Comparison of ENCODE assay signal across 11 mouse cellular contexts in the genomic region with DNA sequence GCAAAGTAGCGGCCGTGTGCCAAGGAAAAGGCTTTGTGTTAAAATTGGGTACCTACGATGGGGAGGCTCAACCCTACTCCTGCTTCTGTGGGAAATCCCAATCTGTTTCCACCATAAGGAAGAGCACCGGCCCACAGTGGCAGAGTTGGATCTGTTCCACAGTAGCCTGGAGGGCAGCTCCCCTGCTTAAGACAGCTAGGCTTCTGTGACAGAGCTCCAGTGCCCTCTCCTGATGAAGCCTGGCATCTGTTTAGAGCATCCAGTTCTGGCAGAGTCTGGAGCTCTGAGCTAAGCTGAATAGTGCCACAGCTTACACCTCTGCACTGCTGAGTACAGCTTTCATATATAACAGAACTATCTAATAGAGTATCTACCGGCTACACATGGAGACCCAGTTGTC. TPM values are rescaled to one million over a fixed set of nuclear protein-coding genes. Genes with fewer than 3 reads are reported as not detected.
DNase-seq lines count a peak whose midpoint lies in the region; ATAC-seq and TF ChIP-seq lines count a peak whose summit lies in the region.
"Had no signal": no experiment of that assay in that cellular context is flagged by ENCODE, and none has a peak within 500 bp of the region (broad histone marks: within the 10 kb centered on the region; RNA-seq: fewer than 3 reads in every experiment).

No protein-coding gene starts in this region.

- peaks cover 15% of the 10 kb centered on the region for H3K36me3 ChIP-seq in embryonic facial prominence, embryonic 14.5 days (ENCODE audit: control insufficient read depth, insufficient read depth, low read length)
- H3K36me3 ChIP-seq in embryonic facial prominence, embryonic 10.5 days (replicated peaks) = peaks cover 18% of the 10 kb centered on the region
- H3K36me3 ChIP-seq in liver, embryonic 14.5 days (replicated peaks; ENCODE audit: control insufficient read depth, insufficient read depth, low read depth) = no peaks in the 10 kb centered on the region
- peaks cover 7% of the 10 kb centered on the region for H3K36me3 ChIP-seq in liver, embryonic 12.5 days

- no peak overlapping the region for H3K4me3 ChIP-seq in embryonic facial prominence, embryonic 14.5 days (ENCODE audit: low read depth, low read length)
- no peak overlapping the region for H3K4me3 ChIP-seq in embryonic facial prominence, embryonic 10.5 days
- H3K4me3 ChIP-seq in liver, embryonic 14.5 days (ENCODE audit: insufficient read depth in 1 of 2, low read depth in 2 of 2, low read length in 2 of 2) = no peak overlapping the region
- no peak overlapping the region for H3K4me3 ChIP-seq in liver, embryonic 12.5 days
- H3K4me3 ChIP-seq: embryonic facial prominence, embryonic 15.5 days; limb, embryonic 12.5 days had no signal

- peak; percentile 10 for DNase-seq in embryonic facial prominence, embryonic 14.5 days (ENCODE audit: low spot score)
- no peak for DNase-seq in embryonic facial prominence, embryonic 10.5 days (ENCODE audit: low spot score)
- DNase-seq in liver, embryonic 14.5 days (ENCODE audit: low read depth in 3 of 3, low spot score in 3 of 3) = no peak
- DNase-seq in cerebellum, adult 9-10 months = peak; percentile 64
- DNase-seq in left cerebral cortex, postnatal 14 days (ENCODE audit: low spot score in 2 of 2) = peak; percentile 40 to 59
- DNase-seq in testis, postnatal 14 days (ENCODE audit: low spot score) = no peak
- DNase-seq in urinary bladder, adult 2 months (ENCODE audit: low spot score) = no peak

- H3K27me3 ChIP-seq in embryonic facial prominence, embryonic 14.5 days (replicated peaks; ENCODE audit: control insufficient read depth, insufficient read depth, low read length) = no peaks in the 10 kb centered on the region
- no peaks in the 10 kb centered on the region for H3K27me3 ChIP-seq in embryonic facial prominence, embryonic 10.5 days (replicated peaks; ENCODE audit: low read depth, poor library complexity, severe bottlenecking)
- H3K27me3 ChIP-seq in liver, embryonic 14.5 days (ENCODE audit: control insufficient read depth, insufficient read depth, low read length) = no peaks in the 10 kb centered on the region
- no peaks in the 10 kb centered on the region for H3K27me3 ChIP-seq in liver, embryonic 12.5 days (replicated peaks)
- H3K27me3 ChIP-seq: embryonic facial prominence, embryonic 15.5 days; limb, embryonic 12.5 days had no signal

- no peak overlapping the region for H3K4me2 ChIP-seq in embryonic facial prominence, embryonic 14.5 days (ENCODE audit: low read depth, low read length)
- H3K4me2 ChIP-seq in liver, embryonic 14.5 days (ENCODE audit: low read depth) = no peak overlapping the region
- no peak overlapping the region for H3K4me2 ChIP-seq in liver, embryonic 12.5 days
- H3K4me2 ChIP-seq: embryonic facial prominence, embryonic 15.5 days; limb, embryonic 12.5 days had no signal

- peak; percentile 23; the same call in 1 of the 2 replicates for TF ChIP-seq CTCF in liver, embryonic 14.5 days (IDR thresholded peaks at IDR 0.05; ENCODE audit: low read depth)

- WGBS in embryonic facial prominence, embryonic 14.5 days = 80% methylated on average over 5 of the region's 5 CpGs
- WGBS in embryonic facial prominence, embryonic 10.5 days = 87% methylated on average over 5 of the region's 5 CpGs
- 78% methylated on average over 5 of the region's 5 CpGs for WGBS in liver, embryonic 14.5 days (ENCODE audit: insufficient replicate concordance)
- 78% methylated on average over 5 of the region's 5 CpGs for WGBS in liver, embryonic 12.5 days (ENCODE audit: insufficient replicate concordance)

- intact Hi-C loops in left cerebral cortex, postnatal 14 days (cut with DNase I) = no loop called here

- H3K9ac ChIP-seq in embryonic facial prominence, embryonic 14.5 days (ENCODE audit: low read depth, low read length) = no peak overlapping the region
- no peak overlapping the region for H3K9ac ChIP-seq in liver, embryonic 14.5 days (replicated peaks)
- H3K9ac ChIP-seq in liver, embryonic 12.5 days = no peak overlapping the region
- H3K9ac ChIP-seq: embryonic facial prominence, embryonic 15.5 days; limb, embryonic 12.5 days had no signal

- H3K4me1 ChIP-seq in embryonic facial prominence, embryonic 14.5 days (ENCODE audit: control insufficient read depth, insufficient read depth, low read length) = no peaks in the 10 kb centered on the region
- no peaks in the 10 kb centered on the region for H3K4me1 ChIP-seq in embryonic facial prominence, embryonic 10.5 days
- H3K4me1 ChIP-seq in liver, embryonic 14.5 days (replicated peaks; ENCODE audit: control insufficient read depth in 2 of 2, insufficient read depth in 2 of 2, low read length in 1 of 2) = peaks cover 0 to 3% of the 10 kb centered on the region in 2 experiments; a peak in 1 of 4 replicates
- peaks cover 5% of the 10 kb centered on the region; the same call in 1 of the 2 replicates for H3K4me1 ChIP-seq in liver, embryonic 12.5 days
- H3K4me1 ChIP-seq: embryonic facial prominence, embryonic 15.5 days had no signal

- ATAC-seq in embryonic facial prominence, embryonic 14.5 days (ENCODE audit: low read depth) = no peak
- ATAC-seq in liver, embryonic 14.5 days (ENCODE audit: insufficient read depth) = no peak
- ATAC-seq in liver, embryonic 12.5 days = no peak

- H3K9me3 ChIP-seq in embryonic facial prominence, embryonic 14.5 days (ENCODE audit: control insufficient read depth, low read length) = no peaks in the 10 kb centered on the region
- no peaks in the 10 kb centered on the region for H3K9me3 ChIP-seq in embryonic facial prominence, embryonic 10.5 days
- H3K9me3 ChIP-seq in liver, embryonic 14.5 days (ENCODE audit: control insufficient read depth, low read length) = no peaks in the 10 kb centered on the region
- no peaks in the 10 kb centered on the region for H3K9me3 ChIP-seq in liver, embryonic 12.5 days (replicated peaks)
- H3K9me3 ChIP-seq: embryonic facial prominence, embryonic 15.5 days; limb, embryonic 12.5 days had no signal

- no peak for TF ChIP-seq EP300 in liver, embryonic 14.5 days (IDR thresholded peaks at IDR 0.05; ENCODE audit: low read depth)

- no peak overlapping the region for H3K27ac ChIP-seq in embryonic facial prominence, embryonic 14.5 days (replicated peaks; ENCODE audit: low read depth, low read length)
- H3K27ac ChIP-seq in embryonic facial prominence, embryonic 10.5 days (replicated peaks) = no peak overlapping the region
- no peak overlapping the region for H3K27ac ChIP-seq in liver, embryonic 14.5 days
- no peak overlapping the region for H3K27ac ChIP-seq in liver, embryonic 12.5 days
- H3K27ac ChIP-seq: embryonic facial prominence, embryonic 15.5 days; limb, embryonic 12.5 days had no signal

RNA-seq across cellular contexts. Expression of gene Slc17a8, which starts 14.0 kb away (rescaled TPM):
- 0.04 and 0.07 TPM in 2 replicates for polyA plus RNA-seq in embryonic facial prominence, embryonic 14.5 days (2014; fragmentation: Nextera tagmentation; extraction: Ambion mirVana)
- polyA plus RNA-seq in embryonic facial prominence, embryonic 10.5 days (2016; fragmentation: Nextera tagmentation; extraction: Ambion mirVana) = 0.07 and 0.08 TPM in 2 replicates
- 0.02 and 0.04 TPM in 2 replicates for polyA plus RNA-seq in liver, embryonic 14.5 days (2012; rRNA removed)
- polyA plus RNA-seq in liver, embryonic 14.5 days (2014; fragmentation: Nextera tagmentation; extraction: Ambion mirVana) = not detected in 2 replicates
- 0.02 and 0.05 TPM in 2 replicates for polyA plus RNA-seq in liver, embryonic 12.5 days (2016; fragmentation: Nextera tagmentation; extraction: Ambion mirVana)
- 1 to 10 TPM; 4.6 to 5.1 TPM for total RNA-seq in left cerebral cortex, postnatal 14 days (2021)
- 0.01 and 0.04 TPM in 2 replicates for polyA plus RNA-seq in urinary bladder, adult 2 months (2012; rRNA removed)
- polyA plus RNA-seq: limb, embryonic 12.5 days; small intestine, adult 2 months had no signal

RNA-seq across cellular contexts. Expression of gene Scyl2, which starts 51.1 kb away (rescaled TPM):
- 12.7 and 14.8 TPM in 2 replicates for polyA plus RNA-seq in embryonic facial prominence, embryonic 14.5 days (2014; fragmentation: Nextera tagmentation; extraction: Ambion mirVana)
- 9.8 and 10.5 TPM in 2 replicates for polyA plus RNA-seq in embryonic facial prominence, embryonic 10.5 days (2016; fragmentation: Nextera tagmentation; extraction: Ambion mirVana)
- polyA plus RNA-seq in liver, embryonic 14.5 days (2012; rRNA removed) = 8.6 and 10.2 TPM in 2 replicates
- polyA plus RNA-seq in liver, embryonic 14.5 days (2014; fragmentation: Nextera tagmentation; extraction: Ambion mirVana) = 6.8 and 6.9 TPM in 2 replicates
- 6.2 and 7.4 TPM in 2 replicates for polyA plus RNA-seq in liver, embryonic 12.5 days (2016; fragmentation: Nextera tagmentation; extraction: Ambion mirVana)
- 10 to 100 TPM; 33.0 to 33.5 TPM for total RNA-seq in left cerebral cortex, postnatal 14 days (2021)
- 26.2 and 27.9 TPM in 2 replicates for polyA plus RNA-seq in urinary bladder, adult 2 months (2012; rRNA removed)

Comparison
In these comparisons a context has a peak if more than half of its experiments do, and no peak if none do; other contexts are left out.
1. DNase-seq: peak in embryonic facial prominence, embryonic 14.5 days (single experiment), cerebellum, adult 9-10 months (single experiment) and left cerebral cortex, postnatal 14 days (2 of 2); none in embryonic facial prominence, embryonic 10.5 days (single experiment), liver, embryonic 14.5 days (0 of 3), testis, postnatal 14 days (single experiment) and urinary bladder, adult 2 months (single experiment).